Mouse (Mus musculus) small intestine, adult 2 months (tissue): ENCODE data around the gene Dusp13. TPM values are rescaled to one million over a fixed set of nuclear protein-coding genes. Genes with fewer than 3 reads are reported as not detected.

Source experiments
- H3K27ac ChIP-seq: fragments of 200-500 bp; 2 replicates; pipeline ENCODE4 v1.5.1; 2012; ENCODE audit warnings: low read depth, low read length, control low read depth, inconsistent platforms; ENCODE audit not compliant: insufficient read depth
- H3K27me3 ChIP-seq: fragments of 200-500 bp; 2 replicates; pipeline ENCODE4 v1.6.1; 2012; ENCODE audit warnings: mild to moderate bottlenecking, moderate library complexity, low read length, inconsistent platforms; ENCODE audit not compliant: control insufficient read depth, insufficient read depth
- H3K36me3 ChIP-seq: fragments of 200-500 bp; 2 replicates; pipeline ENCODE4 v1.6.1; 2012; ENCODE audit warnings: mild to moderate bottlenecking, low read length, control low read depth, inconsistent platforms; ENCODE audit not compliant: control insufficient read depth, insufficient read depth
- H3K4me1 ChIP-seq: fragments of 200-500 bp; 2 replicates; pipeline ENCODE4 v1.6.1; 2012; ENCODE audit warnings: low read length, inconsistent platforms, mixed read lengths; ENCODE audit not compliant: control insufficient read depth, insufficient read depth, insufficient read length
- H3K4me3 ChIP-seq: fragments of 200-500 bp; 2 replicates; pipeline ENCODE4 v1.5.1; 2012; ENCODE audit warnings: low read depth, mild to moderate bottlenecking, control low read depth, inconsistent platforms, low read length, moderate library complexity
- CTCF ChIP-seq: fragments of 200-500 bp; IDR thresholded peaks from 2 replicates; pipeline ENCODE4 v1.5.1; 2012; ENCODE audit warnings: low read depth, mild to moderate bottlenecking, control low read depth, inconsistent platforms, low read length, moderate library complexity, mixed read lengths; ENCODE audit not compliant: insufficient replicate concordance, insufficient read length; ENCODE audit errors: extremely low read depth
- POLR2A ChIP-seq: fragments of 200-500 bp; IDR thresholded peaks from 2 replicates; pipeline ENCODE4 v1.6.1; 2012; ENCODE audit warnings: low read depth, mild to moderate bottlenecking, control low read depth, inconsistent platforms, low read length, moderate library complexity
- WGBS: fragments of 180-500 bp; shearing (Covaris S2); methylation state at CpG from one replicate; pipeline ENCODE4 v1.1.7; 2018; 5-methylcytosine and 5-hydroxymethylcytosine counted together
- polyA plus RNA-seq: library from polyadenylated mRNA; depleted of rRNA; stranded (reverse); fragments of >200 nt; gene quantifications from 2 replicates; pipeline ENCODE4 v1.2.3, GENCODE M21; 2012

Gene Dusp13
- polyA plus RNA-seq, 1 experiment = 0.60 TPM

DNA sequence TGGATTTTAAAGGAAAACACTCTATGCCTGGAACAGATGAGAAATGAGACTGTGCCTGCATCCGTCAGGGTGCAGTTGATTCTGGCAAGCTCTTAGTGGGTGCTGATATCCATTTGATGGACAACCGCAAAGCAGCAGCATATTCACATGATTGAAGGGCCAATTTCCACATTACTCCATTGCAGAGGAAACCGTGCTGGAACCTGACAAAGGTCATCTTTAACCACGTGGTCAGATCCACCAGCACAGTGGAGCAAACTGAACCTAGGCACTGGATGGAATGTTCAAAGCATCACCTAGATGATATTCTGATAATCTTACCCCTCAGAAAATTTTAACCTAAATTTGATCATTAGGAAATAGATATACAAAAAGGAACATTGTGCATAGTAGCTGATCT is 25.2 kb upstream of the Dusp13 start:
- H3K27me3 ChIP-seq = no peaks in the 10 kb centered on the region

DNA sequence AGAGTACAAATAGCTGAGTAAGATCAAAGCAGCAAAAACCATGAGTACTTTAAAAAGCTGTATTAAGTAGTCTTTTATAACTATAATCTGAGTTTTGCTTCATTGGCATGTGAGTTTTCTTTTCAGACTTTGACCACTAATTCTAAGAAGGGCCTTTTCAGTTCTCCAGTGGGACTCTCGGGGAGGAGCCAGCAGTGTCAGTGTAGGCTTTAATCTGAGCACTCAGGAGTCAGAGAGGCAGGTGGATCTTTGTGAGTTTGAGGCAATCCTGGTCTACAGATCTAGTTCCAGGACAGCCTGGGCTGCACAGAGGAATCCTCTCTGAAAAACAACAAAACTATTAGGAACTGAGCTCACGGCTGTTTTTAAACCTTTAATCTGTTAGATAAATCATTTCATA is 23.0 kb upstream of the Dusp13 start:
- Histone ChIP-seq H3K36me3 (peaks cover 18% of the 10 kb centered on the region), H3K4me3 (no peak overlapping the region), H3K27me3 (no peaks in the 10 kb centered on the region), H3K4me1 (peaks cover 6% of the 10 kb centered on the region; the same call in 1 of the 2 replicates), H3K27ac (no peak overlapping the region)
- TF ChIP-seq POLR2A (no peak), CTCF (no peak)
- 33% methylated on average over 2 of the region's 2 CpGs for WGBS

More for the DNA sequence above, 25.2 kb upstream of the Dusp13 start:
- Histone ChIP-seq H3K36me3 (peaks cover 33% of the 10 kb centered on the region), H3K4me1 (peaks cover 6% of the 10 kb centered on the region; the same call in 1 of the 2 replicates), H3K27ac (no peak overlapping the region), H3K4me3 (no peak overlapping the region)
- TF ChIP-seq POLR2A = no peak
- no peak for TF ChIP-seq CTCF
- WGBS = 74% methylated on average over 4 of the region's 4 CpGs

DNA sequence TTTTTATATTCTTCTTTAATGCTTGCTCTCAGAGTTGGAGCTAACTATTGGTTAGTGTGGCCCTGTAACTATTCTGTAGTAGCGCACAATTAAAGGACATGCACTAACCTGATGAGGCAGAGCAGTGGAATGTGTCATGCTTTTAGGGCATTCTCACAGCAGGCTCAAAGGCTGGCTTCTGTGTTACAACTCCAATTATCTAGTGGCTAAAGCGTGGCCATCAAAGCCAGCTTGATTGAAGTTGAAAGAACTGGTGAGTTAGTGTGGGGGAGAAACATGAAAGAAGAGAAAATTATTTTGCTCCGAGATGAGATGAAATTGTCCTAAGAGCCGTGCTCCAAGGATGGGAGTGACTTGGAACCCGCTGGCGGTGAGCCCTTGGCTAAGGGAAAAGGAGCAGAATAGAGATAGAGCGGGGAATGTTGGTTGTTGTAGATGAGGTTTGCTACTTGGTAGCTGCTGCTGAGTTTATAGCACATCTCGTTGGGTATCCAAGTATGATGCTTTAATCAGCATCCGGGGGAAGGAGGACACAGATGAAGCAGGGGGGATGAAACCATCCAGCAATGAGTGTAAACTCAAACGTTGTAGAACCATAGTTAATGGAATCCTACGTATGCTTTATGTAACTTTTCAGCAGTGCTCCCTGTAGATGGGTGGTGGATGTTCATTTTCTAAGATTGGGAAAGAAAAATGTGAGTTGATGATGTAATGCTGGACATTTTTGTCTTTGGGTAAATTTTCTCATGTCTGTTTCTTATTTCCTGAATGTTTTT is 21.7 kb upstream of the Dusp13 start:
- Histone ChIP-seq H3K36me3 (peaks cover 12% of the 10 kb centered on the region), H3K4me3 (no peak overlapping the region), H3K4me1 (peaks cover 6% of the 10 kb centered on the region; the same call in 1 of the 2 replicates), H3K27ac (no peak overlapping the region), H3K27me3 (no peaks in the 10 kb centered on the region)
- TF ChIP-seq POLR2A = no peak
- TF ChIP-seq CTCF = no peak
- 91% methylated on average over 11 of the region's 11 CpGs for WGBS

DNA sequence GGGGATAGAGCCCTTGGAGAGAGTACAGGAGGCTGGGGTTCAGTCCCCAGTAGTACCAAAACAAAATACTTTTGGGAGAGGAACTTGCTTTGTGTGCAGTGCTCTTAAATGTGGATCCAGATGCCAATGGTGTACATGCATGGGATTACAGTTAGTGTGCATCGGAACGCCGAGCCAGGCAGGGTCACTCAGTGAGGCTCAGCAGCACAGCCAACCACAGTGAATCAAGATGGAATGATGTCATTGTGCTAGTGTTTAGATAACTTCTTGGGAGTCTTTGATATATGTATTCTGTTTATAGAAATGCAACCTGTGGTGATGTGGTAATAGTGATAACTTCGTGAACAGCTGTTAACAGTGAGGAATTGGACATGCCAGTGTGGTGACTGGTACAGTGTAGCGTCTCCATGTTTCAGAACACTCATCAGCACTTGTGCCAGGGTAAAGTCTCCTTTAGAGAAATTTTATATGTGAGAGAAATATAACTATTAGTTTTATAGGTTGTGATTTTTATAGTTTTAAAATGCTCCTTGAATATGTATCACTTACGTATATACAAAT is 15.5 kb upstream of the Dusp13 start:
- 54% methylated on average over 6 of the region's 6 CpGs for WGBS
- H3K4me1 ChIP-seq = peaks cover 20% of the 10 kb centered on the region; the same call in 1 of the 2 replicates
- no peaks in the 10 kb centered on the region for H3K27me3 ChIP-seq
- peaks cover 1% of the 10 kb centered on the region; the same call in 1 of the 2 replicates for H3K36me3 ChIP-seq
- no peak for TF ChIP-seq CTCF
- TF ChIP-seq POLR2A = no peak
- peak overlapping the region; percentile 91 for H3K27ac ChIP-seq
- H3K4me3 ChIP-seq = no peak overlapping the region; the same call in 1 of the 2 replicates

DNA sequence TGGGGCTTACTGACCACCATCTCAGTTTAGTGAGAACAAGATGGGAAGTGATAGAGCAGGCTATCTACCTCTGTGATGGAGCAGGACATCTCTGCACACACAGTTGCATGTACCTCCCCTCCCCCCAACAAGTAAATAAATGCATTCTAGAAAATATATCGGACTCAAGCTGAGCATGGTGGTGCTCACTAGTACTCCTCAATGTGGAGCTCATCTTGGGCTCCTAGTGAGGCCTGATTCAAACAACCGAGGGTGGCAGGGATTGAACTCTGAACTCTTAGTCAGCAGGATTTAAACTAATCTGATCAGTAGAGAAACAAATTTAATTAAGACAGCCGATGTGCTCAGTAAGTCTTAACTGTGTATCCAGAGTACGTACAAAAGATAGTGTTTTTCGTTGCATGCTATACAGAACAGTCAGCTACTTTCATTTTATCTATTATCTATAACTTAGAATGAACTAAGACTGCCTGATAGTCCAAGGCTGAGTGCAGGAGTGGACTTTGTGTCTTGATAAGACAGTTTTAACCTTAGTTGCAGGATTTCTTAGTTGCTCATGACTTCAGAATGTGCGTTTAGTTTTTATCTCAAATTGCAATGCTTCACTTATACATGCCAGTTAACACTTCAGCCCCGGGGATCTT is 14.9 kb upstream of the Dusp13 start:
- TF ChIP-seq POLR2A (no peak), CTCF (no peak)
- peak overlapping the region; percentile 95 for H3K27ac ChIP-seq
- no peaks in the 10 kb centered on the region for H3K27me3 ChIP-seq
- H3K4me3 ChIP-seq = no peak overlapping the region
- 24% methylated on average over 7 of the region's 7 CpGs for WGBS
- peaks cover 1% of the 10 kb centered on the region; the same call in 1 of the 2 replicates for H3K36me3 ChIP-seq
- H3K4me1 ChIP-seq = peaks cover 20% of the 10 kb centered on the region; the same call in 1 of the 2 replicates

DNA sequence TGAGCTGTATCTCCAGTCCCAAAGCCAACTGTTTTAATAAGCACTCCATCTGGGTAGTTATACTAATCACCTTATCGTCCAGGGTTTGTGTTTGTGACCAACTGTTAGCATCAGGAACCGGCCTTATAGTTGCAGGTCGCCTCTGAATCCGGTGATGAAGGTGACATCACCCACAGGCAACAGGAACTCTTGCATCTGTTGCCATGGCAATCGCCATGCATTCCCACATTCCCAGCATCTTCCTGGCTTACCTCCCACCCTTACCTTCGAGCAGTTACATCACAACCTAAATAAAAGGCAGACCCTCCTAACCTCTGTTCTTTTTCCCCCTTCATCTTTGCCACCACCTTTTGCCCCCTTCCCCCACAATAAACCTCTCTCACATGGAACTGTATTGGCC is 13.7 kb upstream of the Dusp13 start:
- H3K4me3 ChIP-seq = no peak overlapping the region
- H3K4me1 ChIP-seq = peaks cover 20% of the 10 kb centered on the region; the same call in 1 of the 2 replicates
- WGBS = 93% methylated on average over 6 of the region's 6 CpGs
- TF ChIP-seq POLR2A (no peak), CTCF (no peak)
- peak overlapping the region; percentile 67; the same call in 1 of the 2 replicates for H3K27ac ChIP-seq
- H3K36me3 ChIP-seq = peaks cover 1% of the 10 kb centered on the region; the same call in 1 of the 2 replicates
- H3K27me3 ChIP-seq = no peaks in the 10 kb centered on the region
